Mouse (Mus musculus): ENCODE measurements around the gene Sema4f. TPM values are rescaled to one million over a fixed set of nuclear protein-coding genes. Genes with fewer than 3 reads are reported as not detected.

Sema4f gene
- polyA plus RNA-seq, 1 experiment from 2014 or later = 1.8 TPM

GRCm38 (mm10) chr6:82872332-82872707, 67.2 kb downstream of the Sema4f start:
- H3K4me3 ChIP-seq (ENCODE audit: low read depth, low read length) = no peak overlapping the region

DNA sequence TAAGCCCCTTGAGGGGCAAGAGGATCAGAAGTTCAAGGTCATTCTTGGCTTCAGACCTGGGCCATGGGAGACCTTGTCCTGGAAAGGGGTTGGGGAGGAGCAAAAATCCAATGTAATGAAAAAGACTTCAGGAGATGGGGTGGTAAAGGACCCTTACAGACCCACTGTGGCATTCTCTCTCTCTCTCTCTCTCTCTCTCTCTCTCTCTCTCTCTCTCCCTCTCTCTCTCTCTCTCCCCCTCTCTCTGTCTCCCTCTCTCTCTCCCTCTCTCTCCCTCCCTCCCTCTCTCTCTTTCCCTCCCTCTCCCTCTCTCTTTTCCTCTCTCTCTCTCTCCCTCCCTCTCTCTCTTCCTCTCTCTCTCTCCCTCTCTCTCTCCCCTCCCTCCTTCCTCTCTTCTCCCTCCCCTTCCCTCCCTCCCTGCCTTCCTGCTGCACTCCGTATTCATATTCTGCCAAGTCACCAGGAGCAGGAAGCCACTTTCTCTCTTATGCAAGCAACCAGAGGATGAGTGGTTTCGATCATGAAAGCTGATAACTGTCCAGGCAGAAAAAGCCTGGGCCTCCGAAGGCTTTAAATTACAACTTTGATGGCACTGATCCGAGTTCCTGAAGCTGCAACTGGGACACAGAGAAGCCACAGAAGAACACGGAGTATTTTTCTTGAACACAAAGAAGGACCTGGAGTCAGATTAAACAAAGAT, 67.8 kb downstream of the Sema4f start:
- Histone ChIP-seq H3K9ac (replicated peaks; ENCODE audit: low read depth, low read length) (no peak overlapping the region), H3K9me3 (ENCODE audit: control insufficient read depth, low read depth, low read length) (no peaks in the 10 kb centered on the region), H3K27ac (ENCODE audit: low read length) (no peak overlapping the region), H3K4me3 (ENCODE audit: low read depth, low read length) (no peak overlapping the region), H3K4me2 (replicated peaks; ENCODE audit: low read depth, low read length) (no peak overlapping the region), H3K4me1 (ENCODE audit: control insufficient read depth, insufficient read depth, low read length) (no peaks in the 10 kb centered on the region), H3K36me3 (ENCODE audit: control insufficient read depth, insufficient read depth, low read length) (no peaks in the 10 kb centered on the region), H3K27me3 (ENCODE audit: control insufficient read depth, insufficient read depth, low read length) (no peaks in the 10 kb centered on the region)
- 24% methylated on average over 5 of the region's 5 CpGs for WGBS
- no peak for ATAC-seq (ENCODE audit: insufficient number of reproducible peaks, insufficient read depth, low FRiP score, low read depth)

More at GRCm38 (mm10) chr6:82872332-82872707, 67.2 kb downstream of the Sema4f start:
- Histone ChIP-seq H3K27ac (ENCODE audit: low read length) (no peak overlapping the region), H3K36me3 (ENCODE audit: control insufficient read depth, insufficient read depth, low read length) (no peaks in the 10 kb centered on the region), H3K27me3 (ENCODE audit: control insufficient read depth, insufficient read depth, low read length) (no peaks in the 10 kb centered on the region), H3K9me3 (ENCODE audit: control insufficient read depth, low read depth, low read length) (no peaks in the 10 kb centered on the region), H3K9ac (replicated peaks; ENCODE audit: low read depth, low read length) (no peak overlapping the region), H3K4me1 (ENCODE audit: control insufficient read depth, insufficient read depth, low read length) (no peaks in the 10 kb centered on the region), H3K4me2 (replicated peaks; ENCODE audit: low read depth, low read length) (no peak overlapping the region)
- ATAC-seq (ENCODE audit: insufficient number of reproducible peaks, insufficient read depth, low FRiP score, low read depth) = no peak
- WGBS = 69% methylated on average over 6 of the region's 6 CpGs

- no peak overlapping the region for H3K27ac ChIP-seq (ENCODE audit: low read length)
- H3K4me1 ChIP-seq (ENCODE audit: control insufficient read depth, insufficient read depth, low read length) = no peaks in the 10 kb centered on the region
- H3K27me3 ChIP-seq (ENCODE audit: control insufficient read depth, insufficient read depth, low read length) = no peaks in the 10 kb centered on the region
- no peak overlapping the region for H3K9ac ChIP-seq (replicated peaks; ENCODE audit: low read depth, low read length)
- H3K4me2 ChIP-seq (replicated peaks; ENCODE audit: low read depth, low read length) = no peak overlapping the region
- 65% methylated on average over 5 of the region's 5 CpGs for WGBS
- no peak for ATAC-seq (ENCODE audit: insufficient number of reproducible peaks, insufficient read depth, low FRiP score, low read depth)
- no peak overlapping the region for H3K4me3 ChIP-seq (ENCODE audit: low read depth, low read length)
- no peaks in the 10 kb centered on the region for H3K36me3 ChIP-seq (ENCODE audit: control insufficient read depth, insufficient read depth, low read length)
- no peaks in the 10 kb centered on the region for H3K9me3 ChIP-seq (ENCODE audit: control insufficient read depth, low read depth, low read length)
These were observed 71.1 kb downstream of the Sema4f start for GRCm38 (mm10) chr6:82868476-82868875.

DNA sequence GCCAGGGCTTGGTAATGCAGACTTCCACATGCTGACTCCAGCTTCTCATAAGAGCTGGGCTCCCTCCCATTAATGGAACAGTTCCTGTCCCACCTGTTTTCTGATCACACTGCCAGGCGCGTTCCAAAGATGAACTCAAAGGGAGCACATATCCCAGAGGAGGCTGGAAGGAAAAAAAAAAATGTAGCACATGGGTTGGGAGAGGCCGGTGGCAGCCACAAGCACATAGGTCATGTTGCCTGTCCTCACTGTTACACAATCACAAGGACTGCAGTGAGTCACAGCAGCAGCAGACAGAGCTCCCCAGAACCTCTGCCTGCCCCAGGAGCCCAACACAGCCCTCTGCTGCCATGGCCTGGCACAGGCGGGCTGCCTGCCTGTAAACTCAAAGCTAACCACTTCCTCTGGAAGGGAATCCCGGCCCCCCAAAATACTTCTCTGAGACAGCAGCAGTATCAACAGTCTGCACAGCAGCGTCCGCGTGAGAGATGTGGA, 76.1 kb downstream of the Sema4f start:
- Histone ChIP-seq H3K4me1 (ENCODE audit: control insufficient read depth, insufficient read depth, low read length) (peaks cover 7% of the 10 kb centered on the region; the same call in 1 of the 2 replicates), H3K27me3 (ENCODE audit: control insufficient read depth, insufficient read depth, low read length) (no peaks in the 10 kb centered on the region), H3K9ac (replicated peaks; ENCODE audit: low read depth, low read length) (no peak overlapping the region; the same call in 1 of the 2 replicates), H3K27ac (ENCODE audit: low read length) (no peak overlapping the region), H3K4me3 (ENCODE audit: low read depth, low read length) (no peak overlapping the region), H3K4me2 (replicated peaks; ENCODE audit: low read depth, low read length) (no peak overlapping the region), H3K36me3 (ENCODE audit: control insufficient read depth, insufficient read depth, low read length) (no peaks in the 10 kb centered on the region), H3K9me3 (ENCODE audit: control insufficient read depth, low read depth, low read length) (no peaks in the 10 kb centered on the region)
- WGBS = 58% methylated on average over 8 of the region's 8 CpGs
- peak; percentile 33; the same call in 1 of the 2 replicates for ATAC-seq (ENCODE audit: insufficient number of reproducible peaks, insufficient read depth, low FRiP score, low read depth)

DNA sequence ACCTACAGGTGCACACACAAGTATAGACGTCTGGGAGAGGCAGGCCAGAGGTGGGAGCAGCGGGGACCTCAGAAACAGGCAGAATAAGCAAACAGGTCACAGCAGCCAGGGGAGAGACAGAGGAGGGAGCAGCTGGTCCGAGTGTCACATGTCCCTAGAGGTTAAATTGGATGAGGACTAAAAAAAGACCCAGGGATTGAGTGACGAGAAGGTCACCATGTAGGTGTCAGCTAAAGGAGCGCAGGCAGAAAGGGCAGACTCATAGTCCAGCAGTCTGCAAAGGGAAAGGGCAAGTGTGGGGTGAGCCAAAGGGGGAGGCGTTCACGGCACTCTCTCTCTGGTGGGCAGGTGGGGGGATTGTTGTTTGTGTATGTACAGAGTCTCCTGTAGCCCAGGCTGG, 77.1 kb downstream of the Sema4f start:
- no peaks in the 10 kb centered on the region for H3K27me3 ChIP-seq (ENCODE audit: control insufficient read depth, insufficient read depth, low read length)
- H3K4me1 ChIP-seq (ENCODE audit: control insufficient read depth, insufficient read depth, low read length) = peaks cover 7% of the 10 kb centered on the region; the same call in 1 of the 2 replicates
- ATAC-seq (ENCODE audit: insufficient number of reproducible peaks, insufficient read depth, low FRiP score, low read depth) = no peak
- no peak overlapping the region for H3K27ac ChIP-seq (ENCODE audit: low read length)
- H3K9me3 ChIP-seq (ENCODE audit: control insufficient read depth, low read depth, low read length) = no peaks in the 10 kb centered on the region
- H3K36me3 ChIP-seq (ENCODE audit: control insufficient read depth, insufficient read depth, low read length) = no peaks in the 10 kb centered on the region
- no peak overlapping the region for H3K9ac ChIP-seq (replicated peaks; ENCODE audit: low read depth, low read length)
- no peak overlapping the region for H3K4me2 ChIP-seq (replicated peaks; ENCODE audit: low read depth, low read length)
- WGBS = 51% methylated on average over 7 of the region's 7 CpGs
- no peak overlapping the region for H3K4me3 ChIP-seq (ENCODE audit: low read depth, low read length)

GRCm38 (mm10) chr6:82862042-82862441, 77.5 kb downstream of the Sema4f start:
- no peak overlapping the region for H3K27ac ChIP-seq (ENCODE audit: low read length)
- ATAC-seq (ENCODE audit: insufficient number of reproducible peaks, insufficient read depth, low FRiP score, low read depth) = no peak
- H3K4me3 ChIP-seq (ENCODE audit: low read depth, low read length) = no peak overlapping the region
- WGBS = 43% methylated on average over 3 of the region's 3 CpGs
- no peaks in the 10 kb centered on the region for H3K27me3 ChIP-seq (ENCODE audit: control insufficient read depth, insufficient read depth, low read length)
- H3K4me1 ChIP-seq (ENCODE audit: control insufficient read depth, insufficient read depth, low read length) = peaks cover 7% of the 10 kb centered on the region; the same call in 1 of the 2 replicates
- H3K9ac ChIP-seq (replicated peaks; ENCODE audit: low read depth, low read length) = no peak overlapping the region
- no peaks in the 10 kb centered on the region for H3K36me3 ChIP-seq (ENCODE audit: control insufficient read depth, insufficient read depth, low read length)
- no peaks in the 10 kb centered on the region for H3K9me3 ChIP-seq (ENCODE audit: control insufficient read depth, low read depth, low read length)
- no peak overlapping the region for H3K4me2 ChIP-seq (replicated peaks; ENCODE audit: low read depth, low read length)

Other genes with a start within 250 kb of the Sema4f start
- 120 and 126 TPM in 2 replicates for gene Pole4, start 234.4 kb downstream of the Sema4f start, polyA plus RNA-seq (2014; fragmentation: Nextera tagmentation; extraction: Ambion mirVana)
- gene Hk2, start 165.3 kb downstream of the Sema4f start, polyA plus RNA-seq (2014; fragmentation: Nextera tagmentation; extraction: Ambion mirVana) = 32.9 and 38.1 TPM in 2 replicates
- 0.35 and 0.87 TPM in 2 replicates for gene M1ap, start 7.1 kb upstream of the Sema4f start, polyA plus RNA-seq (2014; fragmentation: Nextera tagmentation; extraction: Ambion mirVana)
- 8.5 and 9.7 TPM in 2 replicates for gene Dok1, start 93.7 kb upstream of the Sema4f start, polyA plus RNA-seq (2014; fragmentation: Nextera tagmentation; extraction: Ambion mirVana)
- 15.6 and 16.2 TPM in 2 replicates for gene Loxl3, start 94.4 kb upstream of the Sema4f start, polyA plus RNA-seq (2014; fragmentation: Nextera tagmentation; extraction: Ambion mirVana)
- gene Aup1, start 114.8 kb upstream of the Sema4f start, polyA plus RNA-seq (2014; fragmentation: Nextera tagmentation; extraction: Ambion mirVana) = 135 and 154 TPM in 2 replicates
- 40.3 and 41.0 TPM in 2 replicates for gene Htra2, start 115.5 kb upstream of the Sema4f start, polyA plus RNA-seq (2014; fragmentation: Nextera tagmentation; extraction: Ambion mirVana)
- gene Dqx1, start 118.1 kb upstream of the Sema4f start, polyA plus RNA-seq (2014; fragmentation: Nextera tagmentation; extraction: Ambion mirVana) = 4.2 and 4.5 TPM in 2 replicates
- 8.4 and 9.2 TPM in 2 replicates for gene Tlx2, start 130.5 kb upstream of the Sema4f start, polyA plus RNA-seq (2014; fragmentation: Nextera tagmentation; extraction: Ambion mirVana)
- 33.0 and 38.8 TPM in 2 replicates for gene Pcgf1, start 138.1 kb upstream of the Sema4f start, polyA plus RNA-seq (2014; fragmentation: Nextera tagmentation; extraction: Ambion mirVana)
- 1.2 and 1.8 TPM in 2 replicates for gene Lbx2, start 146.6 kb upstream of the Sema4f start, polyA plus RNA-seq (2014; fragmentation: Nextera tagmentation; extraction: Ambion mirVana)
- gene Ccdc142, start 161.8 kb upstream of the Sema4f start, polyA plus RNA-seq (2014; fragmentation: Nextera tagmentation; extraction: Ambion mirVana) = 2.0 and 3.5 TPM in 2 replicates
- 1.7 and 2.0 TPM in 2 replicates for gene Gm42688, start 161.8 kb upstream of the Sema4f start, polyA plus RNA-seq (2014; fragmentation: Nextera tagmentation; extraction: Ambion mirVana)
- 114 and 129 TPM in 2 replicates for gene Mrpl53, start 169.3 kb upstream of the Sema4f start, polyA plus RNA-seq (2014; fragmentation: Nextera tagmentation; extraction: Ambion mirVana)
- 24.4 and 31.2 TPM in 2 replicates for gene Mogs, start 175.7 kb upstream of the Sema4f start, polyA plus RNA-seq (2014; fragmentation: Nextera tagmentation; extraction: Ambion mirVana)
- 91.3 and 99.6 TPM in 2 replicates for gene Wbp1, start 181.8 kb upstream of the Sema4f start, polyA plus RNA-seq (2014; fragmentation: Nextera tagmentation; extraction: Ambion mirVana)
- gene Ino80b, start 185.7 kb upstream of the Sema4f start, polyA plus RNA-seq (2014; fragmentation: Nextera tagmentation; extraction: Ambion mirVana) = 13.6 and 16.5 TPM in 2 replicates
- gene Rtkn, start 195.7 kb upstream of the Sema4f start, polyA plus RNA-seq (2014; fragmentation: Nextera tagmentation; extraction: Ambion mirVana) = 18.8 and 19.2 TPM in 2 replicates
- gene Wdr54, start 216.6 kb upstream of the Sema4f start, polyA plus RNA-seq (2014; fragmentation: Nextera tagmentation; extraction: Ambion mirVana) = 5.3 and 5.8 TPM in 2 replicates
- gene 1700003E16Rik, start 216.6 kb upstream of the Sema4f start, polyA plus RNA-seq (2014; fragmentation: Nextera tagmentation; extraction: Ambion mirVana) = 0.77 and 1.2 TPM in 2 replicates
- 70.4 and 73.9 TPM in 2 replicates for gene Dctn1, start 226.2 kb upstream of the Sema4f start, polyA plus RNA-seq (2014; fragmentation: Nextera tagmentation; extraction: Ambion mirVana)